Mouse (Mus musculus) lung, postnatal 36 days (tissue): ENCODE data around the gene Olfr1315-ps1.

Experiments
- DNase-seq: peaks from one replicate; pipeline ENCODE4 v3.0.0; 2022; ENCODE audit warnings: mixed read lengths

Olfr1315-ps1 gene

GRCm38 (mm10) chr2:112115340-112115739 lies at the start of gene Olfr1315-ps1:
TSS of gene Olfr1315-ps1 (minus strand) at chr2:112115440.
- DNase-seq: no peak

GRCm38 (mm10) chr2:112153898-112154297 lies 38.7 kb upstream of the Olfr1315-ps1 start, which contains the start of gene Olfr1318:
TSS of gene Olfr1318 (plus strand) at chr2:112154198.
- no peak for DNase-seq

- no peak for DNase-seq
Measured at GRCm38 (mm10) chr2:112140029-112140428, 24.8 kb upstream of the Olfr1315-ps1 start, which contains the start of gene Olfr1317. TSS of gene Olfr1317 (plus strand) at chr2:112140329.

- DNase-seq: no peak
Measured at GRCm38 (mm10) chr2:112134877-112135276, 19.6 kb upstream of the Olfr1315-ps1 start, which contains the start of gene Olfr1316. TSS of gene Olfr1316 (minus strand) at chr2:112134977.

GRCm38 (mm10) chr2:112096681-112097080 lies 18.6 kb downstream of the Olfr1315-ps1 start, which contains the start of gene Olfr1314:
TSS of gene Olfr1314 (minus strand) at chr2:112096781.
- no peak for DNase-seq

GRCm38 (mm10) chr2:112077743-112078142 lies 37.5 kb downstream of the Olfr1315-ps1 start, which contains the start of gene Olfr1313:
TSS of gene Olfr1313 (minus strand) at chr2:112077843.
- DNase-seq: no peak
